Mouse (Mus musculus): ENCODE results near the gene 4930442H23Rik.

DNA sequence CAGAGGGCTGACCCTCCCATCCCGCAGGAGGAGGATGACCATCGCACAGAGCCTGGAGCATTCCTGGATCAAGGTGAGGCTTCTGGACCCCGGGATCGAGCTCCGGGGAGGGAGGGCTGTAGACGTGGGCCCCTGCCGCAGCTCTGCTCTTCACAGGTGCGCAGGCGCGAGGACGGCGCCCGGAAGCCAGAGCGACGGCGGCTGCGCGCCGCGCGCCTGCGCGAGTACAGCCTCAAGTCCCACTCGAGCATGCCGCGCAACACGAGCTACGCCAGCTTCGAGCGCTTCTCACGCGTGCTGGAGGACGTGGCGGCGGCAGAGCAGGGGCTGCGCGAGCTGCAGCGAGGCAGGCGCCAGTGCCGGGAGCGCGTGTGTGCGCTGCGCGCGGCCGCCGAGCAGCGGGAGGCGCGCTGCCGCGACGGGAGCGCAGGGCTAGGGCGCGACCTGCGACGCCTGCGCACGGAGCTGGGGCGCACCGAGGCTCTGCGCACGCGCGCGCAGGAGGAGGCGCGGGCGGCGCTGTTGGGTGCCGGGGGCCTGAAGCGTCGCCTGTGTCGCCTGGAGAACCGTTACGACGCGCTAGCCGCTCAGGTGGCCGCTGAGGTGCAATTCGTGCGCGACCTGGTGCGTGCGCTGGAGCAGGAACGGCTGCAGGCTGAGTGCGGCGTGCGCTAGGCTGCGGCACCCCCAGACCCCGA is 8.8 kb upstream of the 4930442H23Rik start:
- TF ChIP-seq POLR2A (IDR thresholded peaks at IDR 0.05; ENCODE audit: extremely low read depth, insufficient read depth, low read length) = peak; percentile 72
- no peak for TF ChIP-seq CTCF (IDR thresholded peaks at IDR 0.05; ENCODE audit: extremely low read depth, insufficient read depth, low read length)

All from cortical plate, adult 2 months (tissue).